ENCODE assay signal across 12 mouse cellular contexts in genomic region chr7:18950523-18951315, GRCm38 (mm10). TPM values are rescaled to one million over a fixed set of nuclear protein-coding genes. Genes with fewer than 3 reads are reported as not detected.
DNase-seq lines count a peak whose midpoint lies in the region; ATAC-seq and TF ChIP-seq lines count a peak whose summit lies in the region.
"Had no signal": no experiment of that assay in that cellular context is flagged by ENCODE, and none has a peak within 500 bp of the region (broad histone marks: within the 10 kb centered on the region; RNA-seq: fewer than 3 reads in every experiment).

No protein-coding gene starts in this region.

- no peak for DNase-seq in liver
- peak; percentile 59 for DNase-seq in embryo, embryonic 9.5 days (ENCODE audit: extremely low spot score)
- DNase-seq in hindbrain, postnatal 0 days (ENCODE audit: low spot score) = peak; percentile 79
- peak; percentile 62 for DNase-seq in retina, embryonic 14.5 days (ENCODE audit: low spot score)
- DNase-seq in B cell, adult 2 months = no peak
- DNase-seq in heart, postnatal 14 days = no peak
- no peak for DNase-seq in kidney, postnatal 36 days
- DNase-seq: cerebellum, adult 11 months had no signal

- no peak for TF ChIP-seq CTCF in hindbrain, postnatal 0 days (IDR thresholded peaks at IDR 0.05; ENCODE audit: low read depth)

- H3K4me3 ChIP-seq in liver, embryonic 12.5 days = no peak overlapping the region
- H3K4me3 ChIP-seq in hindbrain, postnatal 0 days (ENCODE audit: low read length) = no peak overlapping the region; the same call in 1 of the 2 replicates

- H3K9ac ChIP-seq in liver, embryonic 12.5 days = no peak overlapping the region
- H3K9ac ChIP-seq in hindbrain, postnatal 0 days (replicated peaks; ENCODE audit: low read length) = no peak overlapping the region

- no peak for ATAC-seq in liver, embryonic 12.5 days
- peak; percentile 54 for ATAC-seq in hindbrain, postnatal 0 days

- H3K27ac ChIP-seq in liver, embryonic 12.5 days = no peak overlapping the region
- H3K27ac ChIP-seq in hindbrain, postnatal 0 days = peak overlapping the region; percentile 80

- 12% methylated on average over 18 of the region's 18 CpGs for WGBS in liver, embryonic 12.5 days (ENCODE audit: insufficient replicate concordance)
- WGBS in hindbrain, postnatal 0 days = 13% methylated on average over 18 of the region's 18 CpGs

- 0 out of 2 replicates have a peak overlapping the region, but pooled peaks have one; percentile 3 for H3K4me2 ChIP-seq in liver, embryonic 12.5 days
- H3K4me2 ChIP-seq in hindbrain, postnatal 0 days (ENCODE audit: low read depth, low read length) = peak overlapping the region; percentile 28
- H3K4me2 ChIP-seq: liver, embryonic 11.5 days had no signal

- H3K36me3 ChIP-seq in liver, embryonic 12.5 days = no peaks in the 10 kb centered on the region
- peaks cover 17% of the 10 kb centered on the region; the same call in 1 of the 2 replicates for H3K36me3 ChIP-seq in hindbrain, postnatal 0 days (ENCODE audit: insufficient read depth, low read length)
- H3K36me3 ChIP-seq: G1E had no signal

- intact Hi-C loops in heart, postnatal 14 days (cut with DNase I) = loop anchor here (2.0 kb wide), 1 partner anchor 24 kb away; no protein-coding TSS in a partner anchor

- H3K4me1 ChIP-seq in liver, embryonic 12.5 days = 0 out of 2 replicates have a peak, but pooled peaks cover 7% of the 10 kb centered on the region
- H3K4me1 ChIP-seq in hindbrain, postnatal 0 days (ENCODE audit: insufficient read depth, low read length) = peaks cover 23% of the 10 kb centered on the region

- H3K27me3 ChIP-seq in liver, embryonic 12.5 days (replicated peaks) = peaks cover 29% of the 10 kb centered on the region
- no peaks in the 10 kb centered on the region for H3K27me3 ChIP-seq in hindbrain, postnatal 0 days (ENCODE audit: insufficient read depth, low read length)

- no peaks in the 10 kb centered on the region for H3K9me3 ChIP-seq in liver, embryonic 12.5 days (replicated peaks)
- H3K9me3 ChIP-seq in hindbrain, postnatal 0 days (ENCODE audit: low read length) = no peaks in the 10 kb centered on the region
- H3K9me3 ChIP-seq: G1E had no signal

RNA-seq across cellular contexts. Expression of gene Nova2, which starts 25.0 kb away (rescaled TPM):
- 0.13 and 0.16 TPM in 2 replicates for polyA plus RNA-seq in liver, embryonic 12.5 days (2016; fragmentation: Nextera tagmentation; extraction: Ambion mirVana)
- total RNA-seq in hindbrain, postnatal 0 days (2014; rRNA removed) = 18.3 and 19.8 TPM in 2 replicates
- 9.2 and 9.7 TPM in 2 replicates for polyA plus RNA-seq in hindbrain, postnatal 0 days (2015; fragmentation: Nextera tagmentation; extraction: Ambion mirVana)
- total RNA-seq in heart, postnatal 14 days (2021) = 10 to 100 TPM in 1 of 2 experiments, 1 to 10 TPM in 1; 9.6 to 10.1 TPM
- polyA plus RNA-seq: G1E had no signal

RNA-seq across cellular contexts. Expression of gene Nanos2, which starts 36.5 kb away (rescaled TPM):
- not detected in 2 replicates for polyA plus RNA-seq in liver, embryonic 12.5 days (2016; fragmentation: Nextera tagmentation; extraction: Ambion mirVana)
- 1.3 and 2.6 TPM in 2 replicates for total RNA-seq in hindbrain, postnatal 0 days (2014; rRNA removed)
- polyA plus RNA-seq in hindbrain, postnatal 0 days (2015; fragmentation: Nextera tagmentation; extraction: Ambion mirVana) = 1.6 TPM in 2 replicates
- not detected for total RNA-seq in heart, postnatal 14 days (2021)
- polyA plus RNA-seq: G1E; kidney, embryonic 14.5 days; liver, embryonic 11.5 days had no signal

RNA-seq across cellular contexts. Expression of gene Mypop, which starts 40.3 kb away (rescaled TPM):
- 1.3 and 1.7 TPM in 2 replicates for polyA plus RNA-seq in liver, embryonic 12.5 days (2016; fragmentation: Nextera tagmentation; extraction: Ambion mirVana)
- 22.5 and 26.1 TPM in 2 replicates for total RNA-seq in hindbrain, postnatal 0 days (2014; rRNA removed)
- polyA plus RNA-seq in hindbrain, postnatal 0 days (2015; fragmentation: Nextera tagmentation; extraction: Ambion mirVana) = 5.6 and 6.0 TPM in 2 replicates
- 1 to 10 TPM; 2.5 to 2.8 TPM for total RNA-seq in heart, postnatal 14 days (2021)

RNA-seq across cellular contexts. Expression of gene Ccdc61, which starts 40.5 kb away (rescaled TPM):
- 16.8 and 18.3 TPM in 2 replicates for polyA plus RNA-seq in liver, embryonic 12.5 days (2016; fragmentation: Nextera tagmentation; extraction: Ambion mirVana)
- total RNA-seq in hindbrain, postnatal 0 days (2014; rRNA removed) = 22.0 and 31.5 TPM in 2 replicates
- polyA plus RNA-seq in hindbrain, postnatal 0 days (2015; fragmentation: Nextera tagmentation; extraction: Ambion mirVana) = 32.9 and 35.2 TPM in 2 replicates
- total RNA-seq in heart, postnatal 14 days (2021) = 1 to 10 TPM; 9.0 to 9.5 TPM

RNA-seq across cellular contexts. Expression of gene Irf2bp1, which starts 53.1 kb away (rescaled TPM):
- polyA plus RNA-seq in liver, embryonic 12.5 days (2016; fragmentation: Nextera tagmentation; extraction: Ambion mirVana) = 20.1 and 22.3 TPM in 2 replicates
- 128 and 140 TPM in 2 replicates for total RNA-seq in hindbrain, postnatal 0 days (2014; rRNA removed)
- 20.0 and 22.4 TPM in 2 replicates for polyA plus RNA-seq in hindbrain, postnatal 0 days (2015; fragmentation: Nextera tagmentation; extraction: Ambion mirVana)
- total RNA-seq in heart, postnatal 14 days (2021) = 10 to 100 TPM; 24.2 to 24.4 TPM

Comparison
In these comparisons a context has a peak if more than half of its experiments do, and no peak if none do; other contexts are left out.
1. DNase-seq: peak in embryo, embryonic 9.5 days (single experiment), hindbrain, postnatal 0 days (single experiment) and retina, embryonic 14.5 days (single experiment); none in liver (single experiment), B cell, adult 2 months (0 of 2), heart, postnatal 14 days (0 of 2) and kidney, postnatal 36 days (0 of 2).